Mouse (Mus musculus) kidney, postnatal 14 days (tissue): Measurements from ENCODE around the gene Gramd1a.
A peak's percentile ranks its signal among the peaks of the same experiment; 100 is the strongest.

Experiments used
- DNase-seq: peaks from one replicate; pipeline ENCODE4 v3.0.0; 2022; ENCODE audit warnings: mixed read lengths

Gramd1a gene

DNA sequence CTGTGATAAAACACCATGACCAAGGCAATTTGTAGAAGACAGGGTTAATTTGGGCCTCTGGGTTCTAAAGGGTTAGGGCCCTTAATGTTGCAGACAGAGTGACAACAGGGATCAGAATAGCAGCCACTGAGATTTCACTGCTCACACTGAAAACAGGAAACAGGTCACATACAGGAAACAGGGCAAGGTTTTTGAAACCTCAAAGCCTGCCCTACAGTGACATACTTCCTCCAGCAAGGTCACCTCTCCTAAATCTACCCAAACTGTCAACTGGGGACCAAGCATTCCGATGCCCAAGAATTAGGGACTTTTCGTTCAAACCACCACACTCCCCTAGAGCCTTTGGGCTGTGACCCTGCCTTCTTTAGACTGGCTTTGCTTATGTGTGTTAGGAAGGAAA, 66.0 kb downstream of the Gramd1a start:
- DNase-seq: no peak

DNA sequence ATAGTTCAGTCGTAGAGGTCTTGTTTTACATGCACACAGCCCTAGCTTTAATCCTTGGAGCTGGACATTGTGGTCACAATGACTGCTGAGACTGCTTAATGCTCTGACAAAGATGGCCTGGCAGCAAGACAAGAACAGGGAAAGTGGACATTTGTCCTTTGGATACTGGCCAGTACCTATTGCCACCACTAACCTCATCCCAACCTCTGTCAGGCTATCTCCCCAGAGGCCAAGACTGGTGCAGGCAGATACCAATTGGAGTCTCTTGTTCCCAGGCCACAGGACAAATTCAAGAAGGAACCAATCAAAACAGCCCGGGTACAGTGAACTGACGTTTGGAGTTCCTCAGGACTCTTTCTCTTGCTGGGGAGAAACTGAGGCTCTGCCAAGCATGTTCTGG, 67.5 kb downstream of the Gramd1a start:
- no peak for DNase-seq

DNA sequence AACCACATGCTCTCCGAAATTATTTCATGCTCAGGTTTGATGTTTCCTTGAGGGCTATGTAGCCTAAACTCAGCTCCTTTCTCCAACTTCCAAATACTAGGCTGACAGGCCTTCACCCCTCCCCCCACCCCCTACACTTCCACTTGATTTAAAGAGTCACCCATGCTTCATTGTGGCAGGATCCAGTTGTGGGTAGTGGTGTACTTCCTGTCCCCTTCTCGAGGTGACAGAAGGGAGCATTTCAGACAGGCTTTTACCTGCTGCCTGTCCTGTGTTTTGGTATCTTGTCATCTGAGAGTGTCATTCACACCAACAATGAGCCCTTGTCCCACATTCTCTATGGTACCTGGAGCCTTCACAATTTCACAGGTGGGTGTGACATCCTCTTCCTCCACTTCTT, 68.4 kb downstream of the Gramd1a start:
- no peak for DNase-seq

DNA sequence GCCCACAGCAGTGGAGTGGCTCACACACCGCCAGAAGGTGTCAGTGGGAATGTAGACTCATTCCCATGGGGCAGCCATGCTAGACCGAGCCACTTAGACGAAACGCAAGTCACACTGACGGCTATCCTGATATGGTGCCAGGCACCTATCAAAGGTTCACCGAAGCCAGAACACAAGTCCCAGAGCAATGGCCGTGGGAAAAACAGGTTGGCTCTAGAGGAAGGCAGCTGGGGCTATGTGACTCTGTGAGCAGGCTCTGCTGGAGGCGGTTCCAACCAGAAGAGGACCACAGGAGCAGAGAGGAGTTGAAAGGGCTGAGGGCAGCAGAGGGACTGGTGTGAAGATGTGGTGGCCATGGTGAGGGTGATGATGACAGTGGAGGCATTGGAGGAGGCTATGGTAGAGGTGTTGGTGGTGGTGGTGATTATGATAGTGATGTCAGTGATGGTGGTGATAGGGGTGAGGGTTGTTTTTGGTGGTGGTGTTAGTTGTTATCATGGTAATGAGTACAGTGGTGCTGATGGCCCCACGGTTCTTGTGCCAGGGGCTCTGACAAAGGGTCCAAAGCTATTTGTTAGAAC, 69.4 kb downstream of the Gramd1a start:
- DNase-seq: no peak

DNA sequence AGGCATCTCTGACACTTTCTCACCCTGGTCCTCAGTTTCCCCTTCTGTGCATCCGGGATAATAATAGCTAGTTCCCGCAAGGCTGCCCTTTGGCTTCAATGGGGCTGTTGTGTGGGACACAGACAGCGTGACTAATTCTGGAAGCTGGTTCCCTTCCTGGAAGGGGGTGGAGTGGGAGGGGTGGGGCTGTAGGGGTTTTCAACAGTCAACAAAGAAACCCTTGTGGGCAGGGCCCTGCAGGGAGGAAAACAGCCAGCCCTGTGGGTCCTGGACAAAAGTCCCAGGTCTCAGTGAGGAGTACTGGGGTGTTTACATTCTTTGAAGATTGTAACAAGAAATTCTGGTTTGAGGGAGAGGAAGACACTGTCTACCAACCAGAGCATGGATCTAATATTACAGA, 70.5 kb downstream of the Gramd1a start:
- peak; percentile 52 for DNase-seq

DNA sequence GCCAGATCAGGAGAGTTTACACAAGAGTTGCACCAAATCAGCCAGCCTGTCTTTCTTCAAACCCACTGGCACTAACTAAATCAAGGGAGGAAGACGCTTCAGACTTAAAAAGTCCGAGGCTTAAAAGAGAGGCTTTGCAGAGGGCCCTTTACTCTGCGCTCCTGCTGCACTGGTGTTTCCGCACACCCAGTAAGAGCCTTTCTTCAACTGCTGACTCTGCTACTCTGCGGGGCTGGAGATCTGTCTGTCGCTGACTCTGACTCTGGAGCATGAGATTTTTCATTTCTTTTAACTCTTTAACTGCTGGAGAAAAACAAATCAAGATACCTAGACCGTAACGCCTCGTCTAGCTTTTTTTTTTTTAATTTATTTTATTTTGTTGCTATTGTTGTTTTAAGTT, 71.6 kb downstream of the Gramd1a start:
- DNase-seq: peak; percentile 41

DNA sequence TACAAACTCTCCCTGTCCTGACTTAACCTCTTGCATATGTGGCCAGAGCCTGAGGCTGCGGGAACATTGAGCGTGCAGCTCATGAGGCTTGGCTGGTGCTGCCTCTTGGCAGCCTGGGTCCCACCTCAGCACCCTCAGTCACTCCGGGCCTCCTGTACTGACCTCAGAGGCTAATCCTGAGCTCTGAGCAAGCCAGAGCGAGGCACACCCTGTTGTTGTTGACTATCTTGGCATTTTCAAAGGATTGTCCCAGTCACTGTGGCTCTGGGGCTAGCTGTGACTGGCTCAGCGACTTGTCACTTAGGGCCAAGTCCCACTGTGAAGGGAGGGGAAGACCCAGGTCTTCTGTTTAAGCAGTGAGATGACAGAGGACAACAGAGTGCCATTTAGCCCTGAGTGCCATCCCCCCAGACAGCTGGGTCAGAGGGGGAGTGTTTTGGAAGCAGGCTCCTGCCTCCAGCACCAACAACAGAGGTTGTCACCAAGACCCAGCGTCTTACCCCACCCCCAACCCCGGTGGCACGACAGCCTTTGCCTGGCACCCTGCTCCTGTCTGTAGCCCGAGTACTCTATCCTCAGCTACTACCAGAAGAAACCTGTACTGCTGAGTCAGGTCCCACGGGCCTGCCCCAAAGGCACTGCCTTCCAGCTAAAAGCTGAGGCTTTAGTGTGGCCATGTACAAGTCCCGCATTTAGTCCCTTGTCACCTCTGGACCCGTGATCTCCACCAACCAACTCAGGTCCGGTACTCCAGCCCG, 72.7 kb downstream of the Gramd1a start:
- peak; percentile 54 for DNase-seq

DNA sequence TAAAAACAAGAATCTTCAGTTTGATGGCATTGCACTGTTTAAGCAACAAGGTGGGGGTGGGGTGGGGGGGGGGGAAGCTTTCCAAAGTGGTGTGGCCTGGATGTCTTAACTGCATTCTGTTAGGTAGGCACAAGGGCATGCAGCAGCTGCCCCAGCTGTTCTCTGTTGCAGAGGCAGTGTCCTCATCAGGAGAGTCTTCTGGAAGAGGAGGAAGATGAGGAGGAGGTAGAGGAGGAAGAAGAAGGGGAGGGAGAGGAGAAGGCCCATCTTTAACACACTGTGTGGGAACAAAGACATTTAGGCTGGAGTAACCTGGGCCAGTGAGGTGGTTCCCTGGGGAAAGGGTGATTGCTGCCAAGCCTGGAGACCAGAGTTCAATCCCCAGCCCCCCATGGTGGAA, 73.6 kb downstream of the Gramd1a start:
- no peak for DNase-seq

DNA sequence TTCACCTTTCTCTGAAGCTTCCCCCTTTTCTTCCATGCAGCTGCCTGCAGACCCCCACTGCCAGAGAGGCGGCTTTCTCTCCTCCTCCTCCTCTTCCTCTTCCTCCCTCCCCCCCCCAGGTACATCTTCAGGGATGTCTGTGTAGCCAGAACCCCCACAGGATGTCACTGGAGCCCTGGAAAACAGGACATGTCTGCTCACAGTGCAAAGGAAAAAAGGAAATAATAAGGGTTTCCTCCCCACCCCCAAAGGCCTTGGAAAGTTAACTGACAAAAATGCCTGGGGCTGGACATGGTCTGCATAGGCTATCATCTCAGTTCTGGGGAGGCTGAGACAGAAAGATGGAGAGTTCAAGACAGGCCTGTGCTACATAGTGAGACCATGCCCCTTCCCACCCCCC, 74.6 kb downstream of the Gramd1a start:
- no peak for DNase-seq

DNA sequence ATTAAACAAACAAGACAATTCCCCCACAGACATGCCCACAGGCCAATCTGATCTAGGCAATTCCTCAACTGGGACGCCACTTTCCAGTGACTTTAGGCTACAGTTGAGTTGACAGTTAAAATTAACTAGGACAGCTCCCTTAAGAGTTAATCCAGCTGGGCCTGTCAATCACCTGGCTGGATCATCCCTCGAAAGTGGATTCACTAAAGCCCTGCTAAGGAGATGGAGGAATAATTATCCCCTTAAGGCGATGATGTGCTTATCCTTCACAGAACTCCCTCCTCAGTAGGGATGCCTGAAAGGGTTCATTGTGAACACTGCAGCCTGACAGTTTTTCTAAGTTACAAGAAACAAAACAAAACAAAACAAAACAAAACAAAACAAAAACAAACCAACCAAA, 75.1 kb downstream of the Gramd1a start:
- no peak for DNase-seq
